Mouse (Mus musculus): ENCODE measurements around the gene Aatf.

DNA sequence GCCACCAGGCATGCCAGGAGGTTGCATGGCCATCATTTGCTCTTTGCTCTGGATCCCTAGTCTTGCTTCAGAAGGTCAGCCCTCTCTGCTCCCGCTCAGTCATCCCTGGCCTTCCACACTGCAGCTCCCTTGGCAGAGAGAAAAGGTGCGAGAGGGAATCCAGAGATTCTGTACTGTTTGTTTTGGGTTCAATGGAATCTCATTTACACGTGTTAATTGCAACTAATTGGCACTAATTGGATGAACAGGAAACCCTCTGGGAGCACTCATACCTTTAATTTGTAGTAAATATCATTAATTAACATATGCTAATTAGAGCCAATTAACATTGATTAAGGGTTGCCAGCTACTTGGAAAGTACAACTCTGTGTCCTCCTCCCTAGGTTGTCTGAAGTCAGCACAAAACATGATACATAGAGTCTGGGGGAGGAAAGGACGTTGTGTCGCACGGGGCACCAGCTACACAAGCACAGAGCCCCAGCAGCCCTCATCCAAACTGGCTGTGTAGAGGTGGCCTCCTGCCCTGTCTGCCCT, 36.0 kb upstream of the Aatf start:
- TF ChIP-seq CTCF (IDR thresholded peaks at IDR 0.05; ENCODE audit: control insufficient read depth, insufficient read depth, insufficient replicate concordance, low read depth, low read length) (no peak), POLR2A (IDR thresholded peaks at IDR 0.05; ENCODE audit: control insufficient read depth, low read depth, low read length) (no peak)
